Mouse (Mus musculus) heart, postnatal 0 days (tissue): Measurements from ENCODE around the gene Nxt1. TPM values are rescaled to one million over a fixed set of nuclear protein-coding genes. Genes with fewer than 3 reads are reported as not detected.

Source experiments
- ATAC-seq: fragments of 200-750 bp; cut with Nextera tagmentation; 2 replicates; pipeline ENCODE4 v1.8.0; 2017; ENCODE audit warnings: low read depth, moderate number of reproducible peaks, moderate library complexity; ENCODE audit not compliant: insufficient read depth
- DNase-seq: peaks from one replicate; pipeline ENCODE4 v3.0.0-alpha.2; 2016; ENCODE audit warnings: low spot score
- H3K27ac ChIP-seq: fragments of 300-500 bp; sonication (generic); 2 replicates; pipeline ENCODE4 v1.5.1; 2014; ENCODE audit warnings: low read depth, mild to moderate bottlenecking
- H3K27me3 ChIP-seq: fragments of 300-500 bp; sonication (generic); 2 replicates; pipeline ENCODE4 v1.6.1; 2014; ENCODE audit warnings: low read length, mixed read lengths; ENCODE audit not compliant: control insufficient read depth, insufficient read depth
- H3K36me3 ChIP-seq: fragments of 300-500 bp; sonication (generic); replicated peaks from 2 replicates; pipeline ENCODE4 v1.6.1; 2014; ENCODE audit warnings: low read length, mixed read lengths; ENCODE audit not compliant: control insufficient read depth, insufficient read depth
- H3K4me1 ChIP-seq: fragments of 300-500 bp; sonication (generic); 2 replicates; pipeline ENCODE4 v1.6.1; 2014; ENCODE audit warnings: antibody characterized with exemption; ENCODE audit not compliant: control insufficient read depth, insufficient read depth
- H3K4me2 ChIP-seq: fragments of 300-500 bp; sonication (generic); 2 replicates; pipeline ENCODE4 v1.6.1; 2014; ENCODE audit warnings: low read depth, mild to moderate bottlenecking, low read length, moderate library complexity
- H3K4me3 ChIP-seq: fragments of 300-500 bp; sonication (generic); 2 replicates; pipeline ENCODE4 v1.5.1; 2014; ENCODE audit warnings: low read depth, low read length
- H3K9ac ChIP-seq: fragments of 300-500 bp; sonication (generic); replicated peaks from 2 replicates; pipeline ENCODE4 v1.6.1; 2014; ENCODE audit warnings: low read depth, low read length, mixed read lengths
- H3K9me3 ChIP-seq: fragments of 300-500 bp; sonication (generic); replicated peaks from 2 replicates; pipeline ENCODE4 v1.6.1; 2016; ENCODE audit warnings: low read length; ENCODE audit not compliant: control insufficient read depth
- CTCF ChIP-seq: IDR thresholded peaks from 2 replicates; pipeline ENCODE4 v1.5.1; 2016; ENCODE audit warnings: antibody characterized with exemption, control low read depth, low read depth
- EP300 ChIP-seq: IDR thresholded peaks from 2 replicates; pipeline ENCODE4 v1.6.1; 2016; ENCODE audit warnings: antibody characterized with exemption, low read depth
- WGBS: fragments of 180-500 bp; shearing (Covaris S2); extraction: QIAGEN DNeasy Blood & Tissue Kit; methylation state at CpG from one replicate; pipeline ENCODE4 v1.1.7; 2014; 5-methylcytosine and 5-hydroxymethylcytosine counted together
- polyA plus RNA-seq: library from polyadenylated mRNA; unstranded; fragments of >200 nt; fragmentation: Nextera tagmentation; extraction: Ambion mirVana; gene quantifications from 2 replicates; pipeline ENCODE4 v1.2.1, GENCODE M21; 2015
- total RNA-seq: library from RNA; depleted of rRNA; stranded (reverse); fragments of >200 nt; gene quantifications from 2 replicates; pipeline ENCODE4 v1.2.3, GENCODE M21; 2014; ENCODE audit warnings: low replicate concordance

The Nxt1 gene
- total and polyA plus RNA-seq, 2 experiments from 2014 or later = 28.6 to 38.9 TPM

- H3K4me2 ChIP-seq = no peak overlapping the region
- TF ChIP-seq CTCF = no peak
- TF ChIP-seq EP300 = no peak
- no peaks in the 10 kb centered on the region for H3K9me3 ChIP-seq
- no peak for DNase-seq
- H3K4me1 ChIP-seq = peaks cover 38% of the 10 kb centered on the region
- no peaks in the 10 kb centered on the region for H3K27me3 ChIP-seq
- no peak for ATAC-seq
- H3K27ac ChIP-seq = no peak overlapping the region
- H3K9ac ChIP-seq = no peak overlapping the region
- peaks cover 42% of the 10 kb centered on the region for H3K36me3 ChIP-seq
- H3K4me3 ChIP-seq = no peak overlapping the region
- 74% methylated on average over 1 of the region's 1 CpGs for WGBS
These were observed 10.6 kb downstream of the Nxt1 start for GRCm38 (mm10) chr2:148683031-148683430.

DNA sequence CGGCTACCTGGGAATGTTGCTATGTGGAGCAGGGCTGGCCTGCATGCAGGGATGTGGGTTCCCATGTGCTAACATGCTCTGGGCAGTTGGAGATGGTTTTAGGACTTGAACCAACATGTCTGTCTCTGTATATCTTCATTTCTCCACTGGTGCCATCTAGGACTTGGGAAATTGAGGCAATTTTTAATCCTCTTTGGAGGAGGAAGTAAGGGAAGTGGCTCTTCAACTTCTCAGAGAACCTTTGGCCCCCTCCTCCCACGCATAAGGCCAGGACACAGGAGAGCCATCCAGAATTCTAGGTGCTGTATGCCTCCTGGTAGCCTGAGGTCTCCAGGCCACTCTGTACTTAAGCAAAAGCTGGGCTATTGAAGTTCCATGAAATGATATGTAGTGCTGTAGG, 12.6 kb downstream of the Nxt1 start:
- 93% methylated on average over 2 of the region's 2 CpGs for WGBS
- H3K4me3 ChIP-seq = no peak overlapping the region
- TF ChIP-seq EP300 (no peak), CTCF (no peak)
- peaks cover 53% of the 10 kb centered on the region for H3K36me3 ChIP-seq
- H3K9me3 ChIP-seq = no peaks in the 10 kb centered on the region
- H3K4me1 ChIP-seq = peaks cover 23% of the 10 kb centered on the region
- no peak overlapping the region for H3K27ac ChIP-seq
- no peaks in the 10 kb centered on the region for H3K27me3 ChIP-seq
- DNase-seq (no peak), ATAC-seq (no peak)
- no peak overlapping the region for H3K4me2 ChIP-seq
- H3K9ac ChIP-seq = no peak overlapping the region

- Histone ChIP-seq H3K9me3 (no peaks in the 10 kb centered on the region), H3K27me3 (no peaks in the 10 kb centered on the region), H3K4me3 (no peak overlapping the region), H3K27ac (no peak overlapping the region), H3K4me2 (no peak overlapping the region), H3K4me1 (peaks cover 19% of the 10 kb centered on the region), H3K36me3 (peaks cover 60% of the 10 kb centered on the region), H3K9ac (no peak overlapping the region)
- ATAC-seq = no peak
- WGBS = 80% methylated on average over 3 of the region's 3 CpGs
- TF ChIP-seq CTCF (no peak), EP300 (no peak)
- no peak for DNase-seq
These were observed 13.3 kb downstream of the Nxt1 start for GRCm38 (mm10) chr2:148685709-148686108.

DNA sequence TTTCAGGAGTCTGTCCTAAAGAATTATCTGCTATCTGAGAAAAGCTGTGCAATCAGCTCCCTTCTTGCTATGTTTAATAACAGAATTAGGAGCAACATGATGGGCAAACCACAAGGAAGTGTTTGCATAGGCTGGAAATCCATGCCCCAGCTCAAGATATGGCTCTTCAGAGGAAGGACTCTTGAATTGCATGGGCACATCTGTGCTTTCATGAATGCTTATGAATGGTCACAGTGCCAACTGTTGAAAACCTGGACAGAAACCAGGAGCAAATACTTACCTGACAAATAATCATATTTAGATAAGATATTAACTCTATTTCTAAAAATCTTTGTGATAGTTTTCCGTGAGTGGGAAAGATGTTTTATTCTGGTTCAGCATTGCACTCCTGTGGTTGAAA, 14.5 kb downstream of the Nxt1 start:
- Histone ChIP-seq H3K4me2 (no peak overlapping the region), H3K27me3 (no peaks in the 10 kb centered on the region), H3K9me3 (no peaks in the 10 kb centered on the region), H3K4me3 (no peak overlapping the region), H3K4me1 (peaks cover 16% of the 10 kb centered on the region), H3K36me3 (peaks cover 72% of the 10 kb centered on the region), H3K27ac (no peak overlapping the region), H3K9ac (no peak overlapping the region)
- DNase-seq = no peak
- WGBS = 37% methylated on average over 1 of the region's 1 CpGs
- ATAC-seq = no peak
- TF ChIP-seq CTCF (no peak), EP300 (no peak)

GRCm38 (mm10) chr2:148687971-148688370, 15.6 kb downstream of the Nxt1 start:
- WGBS = 90% methylated on average over 5 of the region's 5 CpGs
- Histone ChIP-seq H3K9ac (no peak overlapping the region), H3K4me1 (0 out of 2 replicates have a peak, but pooled peaks cover 6% of the 10 kb centered on the region), H3K27me3 (no peaks in the 10 kb centered on the region), H3K4me2 (no peak overlapping the region), H3K4me3 (no peak overlapping the region), H3K36me3 (peaks cover 80% of the 10 kb centered on the region), H3K9me3 (no peaks in the 10 kb centered on the region), H3K27ac (no peak overlapping the region)
- ATAC-seq (no peak), DNase-seq (no peak)
- TF ChIP-seq EP300 = no peak
- TF ChIP-seq CTCF = no peak

- Histone ChIP-seq H3K4me2 (no peak overlapping the region), H3K9ac (no peak overlapping the region), H3K4me1 (0 out of 2 replicates have a peak, but pooled peaks cover 3% of the 10 kb centered on the region), H3K27ac (no peak overlapping the region), H3K4me3 (no peak overlapping the region), H3K27me3 (no peaks in the 10 kb centered on the region), H3K36me3 (peaks cover 82% of the 10 kb centered on the region), H3K9me3 (no peaks in the 10 kb centered on the region)
- no peak for TF ChIP-seq EP300
- no peak for TF ChIP-seq CTCF
- ATAC-seq (no peak), DNase-seq (no peak)
- 88% methylated on average over 6 of the region's 6 CpGs for WGBS
These were observed 17.2 kb downstream of the Nxt1 start for GRCm38 (mm10) chr2:148689444-148690140.
